Mouse (Mus musculus) kidney, postnatal 4 days (tissue): ENCODE results near the gene Usp20.

Experiments used
- DNase-seq, 2 experiments: peaks; one replicate each; pipeline ENCODE4 v3.0.0; 2021; ENCODE audit warnings: mixed read lengths in 2 of 2

The Usp20 gene

GRCm38 (mm10) chr2:30990221-30990620 lies 8.1 kb downstream of the Usp20 start:
- DNase-seq, result no peak

GRCm38 (mm10) chr2:30994853-30995252 lies 12.8 kb downstream of the Usp20 start:
- no peak for DNase-seq

GRCm38 (mm10) chr2:30995432-30995996 lies 13.4 kb downstream of the Usp20 start:
- peak in 1 of 2 experiments; percentile 27 for DNase-seq

GRCm38 (mm10) chr2:30998443-30999260 lies 16.6 kb downstream of the Usp20 start:
- no peak for DNase-seq

GRCm38 (mm10) chr2:31002857-31003256 lies 20.8 kb downstream of the Usp20 start:
- DNase-seq, result no peak

- no peak for DNase-seq
These were observed 23.4 kb downstream of the Usp20 start for GRCm38 (mm10) chr2:31005453-31005852.

GRCm38 (mm10) chr2:31006434-31006833 lies 24.4 kb downstream of the Usp20 start:
- DNase-seq, result no peak

GRCm38 (mm10) chr2:31007208-31007607 lies 25.1 kb downstream of the Usp20 start:
- DNase-seq, result no peak

- DNase-seq, result no peak
These were observed 31.5 kb downstream of the Usp20 start for GRCm38 (mm10) chr2:31013371-31014120.

- no peak for DNase-seq
These were observed 35.7 kb downstream of the Usp20 start for GRCm38 (mm10) chr2:31017625-31018317.

GRCm38 (mm10) chr2:31018519-31018918 lies 36.4 kb downstream of the Usp20 start:
- DNase-seq, result no peak

- DNase-seq, result no peak
These were observed 36.9 kb downstream of the Usp20 start for GRCm38 (mm10) chr2:31019011-31019410.

- no peak for DNase-seq
These were observed 38.1 kb downstream of the Usp20 start for GRCm38 (mm10) chr2:31020202-31020601.

GRCm38 (mm10) chr2:31023940-31024339 lies 41.9 kb downstream of the Usp20 start:
- DNase-seq, result no peak

GRCm38 (mm10) chr2:31024618-31025370 lies 42.7 kb downstream of the Usp20 start:
- DNase-seq, result peak; percentile 50 to 66

- peak; percentile 63 to 74 for DNase-seq
These were observed 43.4 kb downstream of the Usp20 start for GRCm38 (mm10) chr2:31025458-31025857.

GRCm38 (mm10) chr2:31026642-31027041 lies 44.6 kb downstream of the Usp20 start:
- peak in 1 of 2 experiments; percentile 34 for DNase-seq

- DNase-seq, result no peak
These were observed 49.9 kb downstream of the Usp20 start for GRCm38 (mm10) chr2:31031972-31032371.

- DNase-seq, result no peak
These were observed 54.7 kb downstream of the Usp20 start for GRCm38 (mm10) chr2:31036811-31037210.

GRCm38 (mm10) chr2:31040043-31040442 lies 58.0 kb downstream of the Usp20 start:
- DNase-seq, result no peak

GRCm38 (mm10) chr2:31040487-31040886 lies 58.4 kb downstream of the Usp20 start:
- DNase-seq, result no peak

GRCm38 (mm10) chr2:31041386-31041785 lies 59.3 kb downstream of the Usp20 start:
- DNase-seq, result no peak
